In the genomic region with DNA sequence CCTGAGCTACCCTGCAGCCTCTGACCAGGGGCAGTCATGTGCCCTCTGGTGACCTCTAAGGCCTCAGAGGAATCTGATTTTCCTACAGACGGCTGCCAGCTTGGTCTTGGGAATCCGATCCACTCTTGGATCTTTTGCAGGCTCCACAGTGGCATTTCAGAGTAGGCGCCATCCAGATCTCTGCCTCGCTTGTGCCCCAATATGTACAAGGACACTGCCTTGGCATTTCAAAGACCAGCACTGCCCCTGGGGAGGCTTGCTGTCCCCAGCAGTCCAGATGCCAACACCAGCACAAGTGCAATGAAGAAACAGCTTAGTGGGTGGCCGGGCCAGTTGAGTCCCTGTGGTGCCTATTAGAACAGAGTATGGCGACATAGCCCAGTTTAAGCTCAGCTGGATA, we compare ENCODE assay signal across 10 mouse cellular contexts.
A peak's percentile ranks its signal among the peaks of the same experiment; 100 is the strongest.
DNase-seq lines count a peak whose midpoint lies in the region.
"Had no signal": no experiment of that assay in that cellular context is flagged by ENCODE, and none has a peak within 500 bp of the region (broad histone marks: within the 10 kb centered on the region; RNA-seq: fewer than 3 reads in every experiment).

No protein-coding gene starts in this region.

- intact Hi-C loops in gastrocnemius, postnatal 36 days (cut with DNase I), result no loop called here

- peak; percentile 38 to 73 for DNase-seq in adrenal gland, adult (ENCODE audit: inconsistent age in 2 of 2, low spot score in 1 of 2)
- peak; percentile 78 for DNase-seq in adrenal gland, postnatal 10 days
- peak; percentile 21 to 34 for DNase-seq in gastrocnemius, postnatal 36 days
- peak; percentile 28 to 67 for DNase-seq in kidney, postnatal 25 days
- no peak for DNase-seq in spleen, postnatal 14 days (ENCODE audit: low spot score in 2 of 2)
- DNase-seq in layer of hippocampus, postnatal 36 days, result no peak
- DNase-seq in heart, adult 9 months (ENCODE audit: low spot score in 2 of 2), result no peak
- DNase-seq in cerebellum, adult 8-10 months, result no peak
- DNase-seq: midbrain, embryonic 14.5 days; thymus, postnatal 4 days had no signal

Comparison
In these comparisons a context has a peak if more than half of its experiments do, and no peak if none do; other contexts are left out.
1. DNase-seq: peak in adrenal gland, adult (2 of 2), adrenal gland, postnatal 10 days (single experiment), gastrocnemius, postnatal 36 days (2 of 2) and kidney, postnatal 25 days (2 of 2); none in spleen, postnatal 14 days (0 of 2), layer of hippocampus, postnatal 36 days (0 of 2), heart, adult 9 months (0 of 2) and cerebellum, adult 8-10 months (single experiment).